In the genomic region with DNA sequence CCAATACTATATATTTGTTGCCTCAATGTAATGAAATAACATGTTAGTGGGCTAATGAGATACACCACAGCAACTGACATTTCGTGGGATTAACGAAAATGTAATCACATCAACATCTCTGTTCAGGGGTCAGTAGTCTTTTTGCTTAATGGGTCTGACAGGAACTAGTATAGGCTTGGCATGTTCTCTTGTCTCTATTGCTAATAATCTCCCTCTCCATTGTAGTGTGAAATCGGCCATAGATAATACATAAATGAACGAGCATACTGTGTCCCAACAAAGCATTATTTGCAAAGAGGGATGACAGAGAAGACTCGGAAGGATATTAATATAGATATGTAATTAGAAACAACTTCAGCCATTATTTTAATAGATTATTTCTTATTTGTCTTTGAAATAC, we compare ENCODE assay signal across 35 mouse cellular contexts.
"Had no signal": no experiment of that assay in that cellular context is flagged by ENCODE, and none has a peak within 500 bp of the region (broad histone marks: within the 10 kb centered on the region; RNA-seq: fewer than 3 reads in every experiment).

No protein-coding gene starts in this region.

- H3K9ac ChIP-seq: heart, embryonic 12.5 days; heart, embryonic 13.5 days; heart, embryonic 15.5 days; hindbrain, embryonic 12.5 days; hindbrain, embryonic 13.5 days; hindbrain, embryonic 14.5 days; hindbrain, embryonic 15.5 days; intestine, embryonic 15.5 days; kidney, embryonic 15.5 days had no signal

- H3K27me3 ChIP-seq: heart, embryonic 12.5 days; heart, embryonic 13.5 days; heart, embryonic 15.5 days; hindbrain, embryonic 12.5 days; hindbrain, embryonic 13.5 days; hindbrain, embryonic 15.5 days; intestine, embryonic 15.5 days; kidney, embryonic 15.5 days had no signal

- ATAC-seq: hindbrain, embryonic 16.5 days; hindbrain, postnatal 0 days; inflammation-experienced regulatory T-cells, adult 6 months; intestine, embryonic 15.5 days; intestine, embryonic 16.5 days; intestine, postnatal 0 days had no signal

- H3K9me3 ChIP-seq: heart, embryonic 10.5 days; heart, embryonic 12.5 days; heart, embryonic 13.5 days; heart, embryonic 15.5 days; hindbrain, embryonic 10.5 days; hindbrain, embryonic 12.5 days; hindbrain, embryonic 13.5 days; hindbrain, embryonic 15.5 days; intestine, embryonic 15.5 days; kidney, embryonic 15.5 days had no signal

- H3K4me2 ChIP-seq: heart, embryonic 11.5 days; heart, embryonic 12.5 days; heart, embryonic 13.5 days; heart, embryonic 15.5 days; hindbrain, embryonic 12.5 days; hindbrain, embryonic 13.5 days; hindbrain, embryonic 14.5 days; hindbrain, embryonic 15.5 days; intestine, embryonic 15.5 days; kidney, embryonic 15.5 days had no signal

- H3K36me3 ChIP-seq: heart, embryonic 10.5 days; heart, embryonic 12.5 days; heart, embryonic 13.5 days; heart, embryonic 15.5 days; hindbrain, embryonic 10.5 days; hindbrain, embryonic 12.5 days; hindbrain, embryonic 13.5 days; hindbrain, embryonic 15.5 days; intestine, embryonic 15.5 days; kidney, embryonic 15.5 days had no signal

- DNase-seq: heart, postnatal 10 days; heart, postnatal 14 days; heart, postnatal 36 days; heart, postnatal 4 days; kidney, adult 11 months; kidney, adult 18-20 months; kidney, adult 2 months; kidney, adult 8-10 months; kidney, adult 9 months; kidney, postnatal 10 days; kidney, postnatal 14 days; kidney, postnatal 25 days; kidney, postnatal 36 days; kidney, postnatal 4 days; layer of hippocampus, adult 9-11 months; layer of hippocampus, postnatal 36 days had no signal

- H3K4me3 ChIP-seq: heart, embryonic 10.5 days; heart, embryonic 12.5 days; heart, embryonic 13.5 days; heart, embryonic 15.5 days; hindbrain, embryonic 10.5 days; hindbrain, embryonic 12.5 days; hindbrain, embryonic 13.5 days; hindbrain, embryonic 15.5 days; intestine, embryonic 15.5 days; kidney, embryonic 15.5 days; layer of hippocampus, adult 2 months had no signal

- H3K4me1 ChIP-seq: heart, embryonic 10.5 days; heart, embryonic 15.5 days; hindbrain, embryonic 10.5 days; hindbrain, embryonic 12.5 days; hindbrain, embryonic 13.5 days; hindbrain, embryonic 15.5 days; intestine, embryonic 15.5 days; kidney, embryonic 15.5 days had no signal

- H3K27ac ChIP-seq: heart, embryonic 10.5 days; heart, embryonic 13.5 days; heart, embryonic 15.5 days; hindbrain, embryonic 10.5 days; hindbrain, embryonic 12.5 days; hindbrain, embryonic 13.5 days; hindbrain, embryonic 14.5 days; hindbrain, embryonic 15.5 days; hindbrain, postnatal 0 days; intestine, embryonic 15.5 days; kidney, embryonic 15.5 days; kidney, postnatal 0 days; layer of hippocampus, adult 2 months had no signal
